ENCODE assay signal across 11 mouse cellular contexts in genomic region chr13:63113881-63114301, GRCm38 (mm10).
DNase-seq lines count a peak whose midpoint lies in the region; ATAC-seq and TF ChIP-seq lines count a peak whose summit lies in the region.
"Had no signal": no experiment of that assay in that cellular context is flagged by ENCODE, and none has a peak within 500 bp of the region (broad histone marks: within the 10 kb centered on the region; RNA-seq: fewer than 3 reads in every experiment).

No protein-coding gene starts in this region.

- no peaks in the 10 kb centered on the region for H3K79me2 ChIP-seq in liver, adult 2 months (ENCODE audit: control insufficient read depth, insufficient read depth, low read length)

- DNase-seq in embryo, embryonic 10.5 days (ENCODE audit: low spot score), result peak; percentile 35
- DNase-seq in embryo, embryonic 9.5 days (ENCODE audit: extremely low spot score), result no peak
- DNase-seq in liver, adult 2 months (ENCODE audit: extremely low read depth, low read depth, low spot score), result peak; percentile 80
- no peak for DNase-seq in liver
- DNase-seq in embryonic facial prominence, embryonic 14.5 days (ENCODE audit: low spot score), result no peak
- DNase-seq in cerebellum, adult 2 months, result no peak
- no peak for DNase-seq in gastrocnemius, adult 18-20 months (ENCODE audit: low spot score)
- DNase-seq: kidney, postnatal 25 days had no signal

- no peaks in the 10 kb centered on the region for H3K9me3 ChIP-seq in embryonic facial prominence, embryonic 14.5 days (ENCODE audit: control insufficient read depth, low read length)
- H3K9me3 ChIP-seq in midbrain, embryonic 15.5 days, result no peaks in the 10 kb centered on the region

- no peak overlapping the region for H3K9ac ChIP-seq in liver, adult 2 months (ENCODE audit: low read depth, low read length)
- no peak overlapping the region for H3K9ac ChIP-seq in embryonic facial prominence, embryonic 14.5 days (ENCODE audit: low read depth, low read length)
- no peak overlapping the region for H3K9ac ChIP-seq in midbrain, embryonic 15.5 days

- no peak overlapping the region for H3K4me3 ChIP-seq in liver, adult 2 months (ENCODE audit: insufficient read depth, low read depth, low read length)
- no peak overlapping the region for H3K4me3 ChIP-seq in embryonic facial prominence, embryonic 14.5 days (ENCODE audit: low read depth, low read length)
- no peak overlapping the region for H3K4me3 ChIP-seq in midbrain, embryonic 15.5 days
- H3K4me3 ChIP-seq in cerebellum, adult 2 months (replicated peaks; ENCODE audit: insufficient read depth, low read depth, low read length), result no peak overlapping the region
- H3K4me3 ChIP-seq: erythroblast, embryonic 14.5 days had no signal

- H3K4me1 ChIP-seq in liver, adult 2 months (ENCODE audit: control insufficient read depth, insufficient read depth, low read length), result peaks cover 13% of the 10 kb centered on the region
- H3K4me1 ChIP-seq in embryonic facial prominence, embryonic 14.5 days (ENCODE audit: control insufficient read depth, insufficient read depth, low read length), result peaks cover 42% of the 10 kb centered on the region
- peaks cover 15% of the 10 kb centered on the region for H3K4me1 ChIP-seq in midbrain, embryonic 15.5 days
- H3K4me1 ChIP-seq in cerebellum, adult 2 months (ENCODE audit: control insufficient read depth, insufficient read depth, low read length), result peaks cover 2% of the 10 kb centered on the region; the same call in 1 of the 2 replicates

- H3K4me2 ChIP-seq in embryonic facial prominence, embryonic 14.5 days (ENCODE audit: low read depth, low read length), result no peak overlapping the region
- H3K4me2 ChIP-seq in midbrain, embryonic 15.5 days, result no peak overlapping the region

- TF ChIP-seq CTCF in liver, adult 2 months (IDR thresholded peaks at IDR 0.05; ENCODE audit: low read depth, low read length), result no peak
- TF ChIP-seq CTCF in cerebellum, adult 2 months (IDR thresholded peaks at IDR 0.05; ENCODE audit: borderline replicate concordance, insufficient read depth, low read depth, low read length), result no peak

- no peak for ATAC-seq in embryonic facial prominence, embryonic 14.5 days (ENCODE audit: low read depth)
- ATAC-seq in midbrain, embryonic 15.5 days (replicated peaks), result no peak

- no peak for TF ChIP-seq POLR2A in liver, adult 2 months (IDR thresholded peaks at IDR 0.05; ENCODE audit: extremely low read depth, insufficient read depth, low read length)
- no peak for TF ChIP-seq POLR2A in cerebellum, adult 2 months (IDR thresholded peaks at IDR 0.05; ENCODE audit: borderline replicate concordance, insufficient read depth, low read length)

- WGBS in liver, adult 2 months, result 26% methylated on average over 4 of the region's 4 CpGs
- 52% methylated on average over 4 of the region's 4 CpGs for WGBS in embryonic facial prominence, embryonic 14.5 days
- WGBS in midbrain, embryonic 15.5 days, result 26% methylated on average over 4 of the region's 4 CpGs
- WGBS in cerebellum, adult 2 months, result 85% methylated on average over 4 of the region's 4 CpGs

- H3K27me3 ChIP-seq in liver, adult 2 months (ENCODE audit: control insufficient read depth, insufficient read depth, low read length), result no peaks in the 10 kb centered on the region
- H3K27me3 ChIP-seq in embryonic facial prominence, embryonic 14.5 days (replicated peaks; ENCODE audit: control insufficient read depth, insufficient read depth, low read length), result no peaks in the 10 kb centered on the region
- no peaks in the 10 kb centered on the region for H3K27me3 ChIP-seq in midbrain, embryonic 15.5 days (replicated peaks)
- H3K27me3 ChIP-seq in cerebellum, adult 2 months (ENCODE audit: control insufficient read depth, insufficient read depth, low read length), result no peaks in the 10 kb centered on the region
- H3K27me3 ChIP-seq: CH12.LX had no signal

- H3K36me3 ChIP-seq in liver, adult 2 months (ENCODE audit: control insufficient read depth, insufficient read depth, low read length), result no peaks in the 10 kb centered on the region
- H3K36me3 ChIP-seq in embryonic facial prominence, embryonic 14.5 days (ENCODE audit: control insufficient read depth, insufficient read depth, low read length), result no peaks in the 10 kb centered on the region
- no peaks in the 10 kb centered on the region for H3K36me3 ChIP-seq in midbrain, embryonic 15.5 days (replicated peaks)

- H3K27ac ChIP-seq in liver, adult 2 months (replicated peaks; ENCODE audit: insufficient read depth, low read depth, low read length), result peak overlapping the region; percentile 45; the same call in 1 of the 2 replicates
- peak overlapping the region; percentile 62 for H3K27ac ChIP-seq in embryonic facial prominence, embryonic 14.5 days (replicated peaks; ENCODE audit: low read depth, low read length)
- 0 out of 2 replicates have a peak overlapping the region, but pooled peaks have one; percentile 1 for H3K27ac ChIP-seq in midbrain, embryonic 15.5 days
- no peak overlapping the region for H3K27ac ChIP-seq in cerebellum, adult 2 months (ENCODE audit: insufficient read depth, low read length)

Comparison
In these comparisons a context has a peak if more than half of its experiments do, and no peak if none do; other contexts are left out.
1. DNase-seq: peak in embryo, embryonic 10.5 days (single experiment) and liver, adult 2 months (single experiment); none in embryo, embryonic 9.5 days (single experiment), liver (single experiment), embryonic facial prominence, embryonic 14.5 days (single experiment), cerebellum, adult 2 months (0 of 2) and gastrocnemius, adult 18-20 months (single experiment).